ENCODE assay signal across 16 mouse cellular contexts in the genomic region with DNA sequence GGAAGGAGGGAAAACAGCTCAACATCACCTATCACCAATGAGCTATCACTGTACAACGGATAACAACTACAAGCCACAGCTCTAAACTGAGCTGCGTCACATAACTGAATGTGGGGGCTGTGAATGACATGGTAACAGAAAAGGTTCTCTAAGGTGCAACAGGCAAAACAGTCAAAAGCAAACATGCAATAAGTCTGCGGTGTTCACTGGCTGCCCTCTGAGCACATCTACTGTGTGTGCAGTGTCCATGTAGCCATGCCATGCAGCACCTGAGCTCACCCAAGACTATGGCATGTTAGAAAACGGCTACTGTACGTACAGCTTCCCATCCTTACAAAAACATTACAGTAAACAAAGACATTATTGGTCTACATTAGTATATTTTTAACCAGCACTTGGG.
"Had no signal": no experiment of that assay in that cellular context is flagged by ENCODE, and none has a peak within 500 bp of the region (broad histone marks: within the 10 kb centered on the region; RNA-seq: fewer than 3 reads in every experiment).

No protein-coding gene starts in this region.

- H3K9ac ChIP-seq: heart, embryonic 13.5 days; heart, embryonic 15.5 days; hindbrain, embryonic 13.5 days; hindbrain, embryonic 15.5 days; kidney, embryonic 15.5 days; limb, embryonic 13.5 days; limb, embryonic 15.5 days; liver, embryonic 12.5 days; liver, embryonic 14.5 days had no signal

- H3K9me3 ChIP-seq: heart, embryonic 13.5 days; heart, embryonic 15.5 days; hindbrain, embryonic 13.5 days; hindbrain, embryonic 15.5 days; kidney, embryonic 15.5 days; limb, embryonic 13.5 days; limb, embryonic 15.5 days; liver, embryonic 12.5 days had no signal

- H3K4me1 ChIP-seq: heart, embryonic 13.5 days; heart, embryonic 15.5 days; hindbrain, embryonic 13.5 days; hindbrain, embryonic 15.5 days; kidney, embryonic 15.5 days; limb, embryonic 13.5 days; limb, embryonic 15.5 days; liver, embryonic 12.5 days had no signal

- H3K27me3 ChIP-seq: heart, embryonic 13.5 days; heart, embryonic 15.5 days; hindbrain, embryonic 13.5 days; hindbrain, embryonic 15.5 days; kidney, embryonic 15.5 days; limb, embryonic 13.5 days; limb, embryonic 15.5 days; liver, embryonic 12.5 days had no signal

- H3K27ac ChIP-seq: heart, embryonic 13.5 days; heart, embryonic 15.5 days; hindbrain, embryonic 13.5 days; hindbrain, embryonic 15.5 days; hindbrain, postnatal 0 days; kidney, embryonic 15.5 days; kidney, postnatal 0 days; limb, embryonic 13.5 days; limb, embryonic 15.5 days; liver, embryonic 12.5 days; liver, embryonic 14.5 days had no signal

- H3K4me3 ChIP-seq: heart, embryonic 13.5 days; heart, embryonic 15.5 days; hindbrain, embryonic 13.5 days; hindbrain, embryonic 15.5 days; kidney, embryonic 15.5 days; limb, embryonic 13.5 days; limb, embryonic 15.5 days; liver, embryonic 12.5 days had no signal

- DNase-seq: gastrocnemius, postnatal 14 days; gastrocnemius, postnatal 36 days; layer of hippocampus, postnatal 36 days; left cerebral cortex, postnatal 4 days had no signal

- ATAC-seq: liver, embryonic 12.5 days had no signal

- H3K4me2 ChIP-seq: heart, embryonic 11.5 days; heart, embryonic 13.5 days; heart, embryonic 15.5 days; hindbrain, embryonic 13.5 days; hindbrain, embryonic 15.5 days; kidney, embryonic 15.5 days; limb, embryonic 13.5 days; limb, embryonic 15.5 days; liver, embryonic 12.5 days had no signal
